Mouse (Mus musculus): Measurements from ENCODE around the gene Zc3h12d. TPM values are rescaled to one million over a fixed set of nuclear protein-coding genes. Genes with fewer than 3 reads are reported as not detected.

Gene Zc3h12d
- polyA plus RNA-seq, 1 experiment from 2014 or later: 0.41 TPM

DNA sequence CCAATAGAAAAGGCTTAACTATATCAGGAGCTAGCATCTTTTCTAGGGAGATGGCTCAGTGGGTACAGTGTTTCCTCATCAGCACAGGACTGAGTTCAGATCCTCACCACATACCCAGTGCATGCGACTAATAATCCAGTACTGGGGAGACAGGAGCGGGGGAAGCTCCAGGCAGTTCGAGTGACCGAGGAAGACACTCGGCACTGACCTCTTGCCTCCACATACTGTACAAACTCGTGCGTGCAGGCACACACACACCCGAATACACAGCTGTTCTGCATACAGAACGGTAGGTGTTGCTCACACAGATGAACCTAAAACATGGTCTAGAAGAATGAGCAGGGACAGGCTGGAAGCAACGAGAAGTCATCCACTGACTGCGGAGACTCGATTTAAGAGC, 10.3 kb upstream of the Zc3h12d start:
- WGBS: 94% methylated on average over 12 of the region's 12 CpGs
- Histone ChIP-seq H3K4me1 (no peaks in the 10 kb centered on the region; the same call in 1 of the 2 replicates), H3K4me2 (replicated peaks) (no peak overlapping the region), H3K27me3 (no peaks in the 10 kb centered on the region), H3K9me3 (no peaks in the 10 kb centered on the region), H3K4me3 (no peak overlapping the region), H3K36me3 (peaks cover 65% of the 10 kb centered on the region), H3K9ac (no peak overlapping the region), H3K27ac (no peak overlapping the region)
- no peak for ATAC-seq (ENCODE audit: low FRiP score, low read depth)

DNA sequence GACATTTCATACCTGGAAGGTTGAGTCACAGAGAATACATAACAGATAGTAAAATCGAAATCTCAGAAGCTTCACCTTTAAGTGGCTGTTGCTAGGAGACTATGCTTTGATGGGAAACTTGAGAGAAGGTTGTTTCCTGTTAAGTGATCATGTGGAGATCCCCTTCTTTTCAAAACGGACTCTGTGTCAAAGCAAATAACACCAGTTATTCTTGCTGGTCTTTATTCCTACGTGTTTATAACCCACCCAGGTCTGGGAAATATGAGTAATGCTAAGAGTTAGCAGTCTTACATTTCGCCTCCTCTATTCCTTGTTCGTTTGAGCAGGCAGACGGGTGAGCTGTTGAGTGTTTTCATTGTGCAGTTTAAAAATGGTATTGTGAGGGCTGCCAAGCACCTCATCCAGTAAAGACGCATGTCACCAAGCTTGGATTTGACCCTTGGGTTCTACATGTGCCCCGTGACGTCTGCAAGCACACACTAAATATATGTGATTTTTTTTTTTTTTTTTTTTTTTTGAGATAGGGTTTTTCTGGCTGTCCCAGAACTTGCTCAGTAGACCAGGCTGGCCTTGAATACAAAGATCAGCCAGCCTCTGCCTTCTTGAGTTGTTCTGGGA, 7.5 kb upstream of the Zc3h12d start:
- Histone ChIP-seq H3K9ac (no peak overlapping the region), H3K27me3 (no peaks in the 10 kb centered on the region), H3K4me2 (replicated peaks) (no peak overlapping the region), H3K27ac (no peak overlapping the region), H3K9me3 (no peaks in the 10 kb centered on the region), H3K4me3 (no peak overlapping the region), H3K36me3 (peaks cover 50% of the 10 kb centered on the region), H3K4me1 (no peaks in the 10 kb centered on the region)
- no peak for ATAC-seq (ENCODE audit: low FRiP score, low read depth)
- WGBS: 76% methylated on average over 9 of the region's 9 CpGs

DNA sequence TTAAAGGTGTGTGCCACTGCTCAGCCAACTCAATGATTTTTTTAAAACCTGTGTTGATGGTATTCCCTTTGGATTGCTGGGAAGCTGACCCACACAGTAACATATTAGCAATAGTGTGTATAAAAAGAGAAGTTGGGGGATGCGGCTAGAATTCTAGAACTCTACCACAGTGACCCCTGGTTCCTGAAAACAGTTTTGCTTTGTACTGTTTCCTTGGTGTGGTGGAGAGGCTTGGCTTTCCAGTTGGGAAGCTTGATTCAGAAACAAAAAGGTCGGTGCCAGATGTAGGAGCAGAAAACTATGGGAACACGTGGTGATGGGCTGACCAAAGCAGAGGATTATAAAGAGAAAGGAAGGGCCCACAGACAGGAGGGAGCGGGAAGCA, 7.0 kb upstream of the Zc3h12d start:
- peaks cover 46% of the 10 kb centered on the region for H3K36me3 ChIP-seq
- no peak overlapping the region for H3K9ac ChIP-seq
- no peak overlapping the region for H3K4me3 ChIP-seq
- H3K27me3 ChIP-seq: no peaks in the 10 kb centered on the region
- no peak overlapping the region for H3K4me2 ChIP-seq (replicated peaks)
- H3K9me3 ChIP-seq: no peaks in the 10 kb centered on the region
- 92% methylated on average over 4 of the region's 4 CpGs for WGBS
- no peak for ATAC-seq (ENCODE audit: low FRiP score, low read depth)
- H3K4me1 ChIP-seq: no peaks in the 10 kb centered on the region
- H3K27ac ChIP-seq: no peak overlapping the region

- H3K27me3 ChIP-seq: no peaks in the 10 kb centered on the region
- H3K9ac ChIP-seq: no peak overlapping the region
- ATAC-seq (ENCODE audit: low FRiP score, low read depth): no peak
- H3K4me2 ChIP-seq (replicated peaks): no peak overlapping the region
- WGBS: 96% methylated on average over 9 of the region's 9 CpGs
- no peak overlapping the region for H3K4me3 ChIP-seq
- peaks cover 38% of the 10 kb centered on the region for H3K36me3 ChIP-seq
- no peaks in the 10 kb centered on the region for H3K4me1 ChIP-seq
- no peak overlapping the region for H3K27ac ChIP-seq
- H3K9me3 ChIP-seq: no peaks in the 10 kb centered on the region
These were observed 6.2 kb upstream of the Zc3h12d start for GRCm38 (mm10) chr10:7826106-7826505.

DNA sequence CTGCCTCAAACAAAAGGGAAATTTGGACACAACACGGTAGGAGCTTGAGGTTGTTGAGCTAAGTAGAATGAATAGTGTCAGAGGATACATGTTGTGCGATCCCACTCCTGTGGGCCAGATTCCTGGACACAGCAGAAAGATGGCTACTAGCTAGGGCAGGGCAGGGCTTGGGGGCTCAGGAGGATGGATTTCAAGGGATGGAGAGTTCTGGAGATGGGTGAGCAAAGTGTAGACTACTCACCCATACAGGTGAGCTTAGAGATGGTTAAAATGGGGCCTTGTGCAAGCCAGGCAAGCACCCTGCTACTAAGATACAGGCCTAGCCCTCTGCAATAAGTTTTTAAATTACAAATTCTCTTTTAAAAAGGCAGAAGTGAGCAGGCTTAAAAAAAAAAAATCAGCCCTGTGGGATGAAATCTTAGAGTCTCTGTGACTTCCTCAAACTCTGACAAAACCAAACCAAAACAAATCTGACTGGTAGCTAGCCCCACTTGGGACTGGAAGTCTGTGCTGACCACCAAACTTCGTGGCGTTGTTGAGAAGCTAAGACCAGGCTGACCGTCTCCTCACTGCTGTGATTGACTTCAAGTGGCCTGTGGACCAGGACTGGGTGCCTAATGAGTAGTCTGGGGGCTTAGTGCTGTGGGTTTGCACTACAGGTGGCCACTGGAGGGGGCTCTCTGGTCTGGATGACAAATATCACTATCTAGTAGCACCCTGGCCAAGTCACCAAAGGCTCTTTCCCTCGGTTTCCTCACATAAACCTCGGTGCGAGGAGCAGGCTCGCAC, 1.3 kb downstream of the Zc3h12d start:
- ATAC-seq (ENCODE audit: low FRiP score, low read depth): no peak
- Histone ChIP-seq H3K4me1 (peaks cover 12% of the 10 kb centered on the region), H3K4me3 (no peak overlapping the region), H3K27ac (no peak overlapping the region), H3K36me3 (no peaks in the 10 kb centered on the region), H3K4me2 (replicated peaks) (no peak overlapping the region), H3K9ac (no peak overlapping the region), H3K27me3 (0 out of 2 replicates have a peak, but pooled peaks cover 3% of the 10 kb centered on the region), H3K9me3 (no peaks in the 10 kb centered on the region)
- WGBS: 81% methylated on average over 9 of the region's 9 CpGs

DNA sequence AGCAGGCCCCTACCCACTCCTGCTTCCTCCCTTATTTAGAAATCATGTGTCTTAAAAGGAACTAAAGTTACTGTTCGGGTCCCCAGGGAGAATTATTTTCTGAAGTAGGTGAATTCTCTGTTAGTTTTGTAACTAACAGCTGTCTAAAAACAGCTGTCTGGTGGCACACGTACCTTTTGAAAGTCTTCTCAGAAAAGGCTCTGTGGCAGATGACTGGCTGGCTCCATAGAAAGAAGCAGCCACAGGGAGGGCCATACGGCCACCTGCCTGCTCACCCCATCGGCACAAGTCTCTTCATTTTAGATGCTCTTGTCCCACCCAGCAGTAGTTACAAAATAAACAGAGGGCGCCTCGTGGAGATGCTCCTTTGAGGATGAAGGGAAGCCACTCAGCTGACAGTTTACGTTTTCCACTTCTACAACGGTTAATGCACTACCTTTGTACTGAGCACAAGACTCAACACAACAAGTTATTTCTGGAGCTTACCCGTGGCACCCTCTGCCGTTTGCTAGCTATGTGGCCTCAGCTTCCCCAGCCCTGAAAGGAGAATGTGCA, 2.5 kb downstream of the Zc3h12d start:
- no peaks in the 10 kb centered on the region for H3K9me3 ChIP-seq

DNA sequence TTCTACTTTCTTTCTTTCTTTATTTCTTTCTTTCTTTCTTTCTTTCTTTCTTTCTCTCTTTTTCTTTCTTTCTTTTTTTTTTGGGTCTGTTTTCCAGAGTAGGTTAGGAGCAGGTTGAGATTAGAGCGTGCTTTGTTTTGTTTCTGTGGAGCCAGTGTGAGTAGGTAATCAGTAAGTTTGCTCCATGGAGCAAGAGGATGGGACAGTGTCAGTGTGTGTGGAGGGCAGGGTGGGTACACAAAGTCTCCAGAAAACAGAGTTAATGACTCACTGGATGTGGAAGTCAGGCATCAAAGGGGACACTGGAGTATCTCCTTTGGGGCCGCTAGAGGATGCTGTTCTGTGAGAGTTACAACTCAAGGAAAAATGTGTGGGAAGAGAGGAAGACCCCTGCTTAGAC, 4.6 kb downstream of the Zc3h12d start:
- no peak overlapping the region for H3K9ac ChIP-seq
- peaks cover 20% of the 10 kb centered on the region for H3K4me1 ChIP-seq
- no peak overlapping the region for H3K4me2 ChIP-seq (replicated peaks)
- no peak for ATAC-seq (ENCODE audit: low FRiP score, low read depth)
- 63% methylated on average over 2 of the region's 2 CpGs for WGBS
- H3K36me3 ChIP-seq: no peaks in the 10 kb centered on the region
- 0 out of 2 replicates have a peak, but pooled peaks cover 3% of the 10 kb centered on the region for H3K27me3 ChIP-seq
- H3K9me3 ChIP-seq: no peaks in the 10 kb centered on the region
- no peak overlapping the region for H3K4me3 ChIP-seq
- H3K27ac ChIP-seq: no peak overlapping the region

More for the DNA sequence above, 2.5 kb downstream of the Zc3h12d start:
- Histone ChIP-seq H3K4me1 (peaks cover 16% of the 10 kb centered on the region), H3K27ac (no peak overlapping the region), H3K4me2 (replicated peaks) (no peak overlapping the region), H3K36me3 (no peaks in the 10 kb centered on the region), H3K4me3 (no peak overlapping the region), H3K27me3 (0 out of 2 replicates have a peak, but pooled peaks cover 3% of the 10 kb centered on the region), H3K9ac (no peak overlapping the region)
- ATAC-seq (ENCODE audit: low FRiP score, low read depth): no peak
- 69% methylated on average over 10 of the region's 10 CpGs for WGBS

- H3K36me3 ChIP-seq: no peaks in the 10 kb centered on the region
- peaks cover 17% of the 10 kb centered on the region for H3K4me1 ChIP-seq
- H3K9me3 ChIP-seq: no peaks in the 10 kb centered on the region
- H3K4me3 ChIP-seq: no peak overlapping the region
- 92% methylated on average over 8 of the region's 8 CpGs for WGBS
- no peak overlapping the region for H3K27ac ChIP-seq
- 0 out of 2 replicates have a peak, but pooled peaks cover 3% of the 10 kb centered on the region for H3K27me3 ChIP-seq
- no peak for ATAC-seq (ENCODE audit: low FRiP score, low read depth)
- H3K9ac ChIP-seq: no peak overlapping the region
- no peak overlapping the region for H3K4me2 ChIP-seq (replicated peaks)
These were observed 5.2 kb downstream of the Zc3h12d start for GRCm38 (mm10) chr10:7837446-7837845.

DNA sequence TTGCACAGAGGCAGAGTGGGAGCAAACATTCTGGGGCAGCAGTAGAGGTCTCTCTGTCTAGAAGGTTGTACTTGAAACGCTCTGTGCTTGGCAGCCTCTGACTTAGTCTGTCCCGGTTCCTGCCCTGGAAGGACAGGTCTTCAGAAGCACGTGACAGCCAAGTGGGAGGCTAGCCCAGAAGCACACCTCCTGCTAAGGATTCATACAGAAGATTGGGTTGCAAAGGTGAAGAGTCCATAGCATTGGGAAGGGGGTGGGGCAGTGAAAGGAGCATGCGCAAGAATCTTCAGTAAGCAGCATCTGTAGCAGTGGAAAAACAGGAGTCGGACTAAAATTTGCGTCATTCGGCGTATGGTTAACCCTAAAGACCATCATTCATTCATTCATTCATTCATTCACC, 5.8 kb downstream of the Zc3h12d start:
- no peak overlapping the region for H3K4me2 ChIP-seq (replicated peaks)
- 0 out of 2 replicates have a peak, but pooled peaks cover 8% of the 10 kb centered on the region for H3K27me3 ChIP-seq
- no peak for ATAC-seq (ENCODE audit: low FRiP score, low read depth)
- H3K27ac ChIP-seq: no peak overlapping the region
- H3K9ac ChIP-seq: no peak overlapping the region
- no peaks in the 10 kb centered on the region for H3K9me3 ChIP-seq
- H3K36me3 ChIP-seq: no peaks in the 10 kb centered on the region
- whole genome bisulfite sequencing: 89% methylated on average over 8 of the region's 8 CpGs
- no peak overlapping the region for H3K4me3 ChIP-seq
- peaks cover 16% of the 10 kb centered on the region for H3K4me1 ChIP-seq

- no peak overlapping the region for H3K4me2 ChIP-seq (replicated peaks)
- H3K27ac ChIP-seq: no peak overlapping the region
These were observed 6.7 kb downstream of the Zc3h12d start for GRCm38 (mm10) chr10:7838874-7839421.

DNA sequence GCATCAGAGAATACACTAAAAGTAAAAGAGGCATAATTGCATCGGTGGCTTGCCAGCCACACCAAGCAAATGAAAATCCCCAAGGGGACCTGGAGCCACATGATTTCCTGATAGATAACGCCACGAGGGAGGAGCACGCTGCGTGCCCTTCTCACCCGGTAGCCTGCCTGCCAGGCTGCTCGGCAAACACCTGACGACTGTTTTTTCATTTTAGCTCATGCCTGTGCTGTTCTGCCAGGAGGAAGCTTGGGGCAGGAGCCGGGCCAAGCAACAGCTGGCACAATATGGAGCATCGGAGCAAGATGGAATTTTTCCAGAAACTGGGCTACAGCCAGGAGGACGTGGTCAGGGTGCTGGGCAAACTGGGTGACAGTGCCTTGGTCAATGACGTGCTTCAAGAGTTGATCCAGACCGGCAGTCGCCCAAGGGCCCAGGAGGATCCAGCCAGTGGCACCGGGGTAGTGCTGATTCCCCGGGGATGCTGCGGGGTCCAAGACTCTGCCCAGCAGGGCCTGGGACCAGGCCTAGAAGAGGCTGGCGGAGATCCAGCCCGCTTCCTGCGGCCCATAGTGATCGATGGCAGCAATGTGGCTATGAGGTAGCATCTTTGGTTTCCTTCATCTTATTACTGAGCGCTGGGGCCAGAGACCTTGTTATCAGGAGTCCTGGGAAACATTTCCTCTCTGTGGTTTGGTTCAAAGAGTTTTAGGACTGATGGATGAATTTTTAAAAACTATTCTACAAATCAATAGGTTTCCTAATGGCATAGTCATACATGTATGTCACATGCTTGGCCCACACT, 7.5 kb downstream of the Zc3h12d start:
- Histone ChIP-seq H3K36me3 (no peaks in the 10 kb centered on the region), H3K4me2 (replicated peaks) (no peak overlapping the region), H3K27me3 (0 out of 2 replicates have a peak, but pooled peaks cover 11% of the 10 kb centered on the region), H3K9me3 (no peaks in the 10 kb centered on the region), H3K4me1 (peaks cover 16% of the 10 kb centered on the region), H3K9ac (no peak overlapping the region), H3K4me3 (no peak overlapping the region), H3K27ac (no peak overlapping the region)
- ATAC-seq (ENCODE audit: low FRiP score, low read depth): no peak
- 89% methylated on average over 22 of the region's 22 CpGs for WGBS

More at GRCm38 (mm10) chr10:7838874-7839421, 6.7 kb downstream of the Zc3h12d start:
- H3K27me3 ChIP-seq: 0 out of 2 replicates have a peak, but pooled peaks cover 9% of the 10 kb centered on the region
- WGBS: 81% methylated on average over 5 of the region's 5 CpGs
- H3K9me3 ChIP-seq: no peaks in the 10 kb centered on the region
- ATAC-seq (ENCODE audit: low FRiP score, low read depth): no peak
- H3K4me1 ChIP-seq: peaks cover 16% of the 10 kb centered on the region
- no peaks in the 10 kb centered on the region for H3K36me3 ChIP-seq
- no peak overlapping the region for H3K4me3 ChIP-seq
- H3K9ac ChIP-seq: no peak overlapping the region

Data from limb, embryonic 13.5 days (tissue).